Mouse (Mus musculus) forebrain, embryonic 10.5 days (tissue): ENCODE data around the gene Cbfa2t2. TPM values are rescaled to one million over a fixed set of nuclear protein-coding genes. Genes with fewer than 3 reads are reported as not detected.

Experiments used
- DNase-seq: peaks from one replicate; pipeline ENCODE4 v3.0.0-alpha.2; 2017; ENCODE audit warnings: low spot score; ENCODE audit errors: extremely low spot score
- H3K27ac ChIP-seq: fragments of 300-500 bp; sonication (generic); 2 replicates; pipeline ENCODE4 v1.5.1; 2016; ENCODE audit warnings: mild to moderate bottlenecking
- H3K27me3 ChIP-seq: fragments of 300-500 bp; sonication (generic); 2 replicates; pipeline ENCODE4 v1.6.1; 2016; ENCODE audit warnings: mild to moderate bottlenecking; ENCODE audit not compliant: poor library complexity, severe bottlenecking
- H3K36me3 ChIP-seq: fragments of 300-500 bp; sonication (generic); replicated peaks from 2 replicates; pipeline ENCODE4 v1.6.1; 2016; ENCODE audit warnings: mild to moderate bottlenecking, moderate library complexity
- H3K4me1 ChIP-seq: fragments of 300-500 bp; sonication (generic); 2 replicates; pipeline ENCODE4 v1.6.1; 2016
- H3K4me3 ChIP-seq: fragments of 300-500 bp; sonication (generic); 2 replicates; pipeline ENCODE4 v1.5.1; 2016; ENCODE audit warnings: mild to moderate bottlenecking, moderate library complexity
- H3K9me3 ChIP-seq: fragments of 300-500 bp; sonication (generic); 2 replicates; pipeline ENCODE4 v1.6.1; 2016; ENCODE audit warnings: mild to moderate bottlenecking, moderate library complexity
- WGBS: fragments of 180-500 bp; shearing (Covaris S2); methylation state at CpG from one replicate; pipeline ENCODE4 v1.1.7; 2016; 5-methylcytosine and 5-hydroxymethylcytosine counted together
- polyA plus RNA-seq: library from polyadenylated mRNA; unstranded; fragments of >200 nt; fragmentation: Nextera tagmentation; extraction: Ambion mirVana; gene quantifications from 2 replicates; pipeline ENCODE4 v1.2.1, GENCODE M21; 2016

Cbfa2t2 gene
- polyA plus RNA-seq, 1 experiment from 2014 or later, result 59.3 TPM

DNA sequence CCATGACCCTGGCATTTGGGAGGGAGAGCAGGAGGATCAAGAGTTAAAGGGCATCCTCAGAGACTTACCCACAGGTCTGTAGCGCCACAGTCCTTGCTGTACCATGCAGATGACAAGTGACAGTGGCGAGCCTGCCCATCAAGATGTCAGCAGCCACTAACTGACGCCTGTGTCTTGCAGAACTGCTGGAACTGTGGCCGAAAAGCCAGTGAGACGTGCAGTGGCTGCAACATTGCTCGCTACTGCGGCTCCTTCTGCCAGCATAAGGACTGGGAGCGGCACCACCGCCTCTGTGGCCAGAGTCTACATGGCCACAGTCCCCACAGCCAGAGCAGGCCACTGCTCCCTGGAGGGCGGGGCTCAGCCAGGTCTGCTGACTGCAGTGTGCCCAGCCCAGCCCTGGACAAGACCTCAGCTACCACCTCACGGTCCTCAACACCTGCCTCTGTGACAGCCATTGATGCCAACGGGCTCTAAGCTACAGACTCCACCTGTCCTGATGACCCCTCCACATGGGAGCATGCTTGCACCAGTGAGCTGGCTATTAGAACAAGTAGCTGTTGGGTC is 98.5 kb downstream of the Cbfa2t2 start:
- Histone ChIP-seq H3K36me3 (peaks cover 91% of the 10 kb centered on the region), H3K4me3 (no peak overlapping the region), H3K4me1 (peaks cover 19% of the 10 kb centered on the region), H3K27ac (no peak overlapping the region), H3K27me3 (no peaks in the 10 kb centered on the region), H3K9me3 (no peaks in the 10 kb centered on the region)
- no peak for DNase-seq
- 96% methylated on average over 12 of the region's 12 CpGs for WGBS

DNA sequence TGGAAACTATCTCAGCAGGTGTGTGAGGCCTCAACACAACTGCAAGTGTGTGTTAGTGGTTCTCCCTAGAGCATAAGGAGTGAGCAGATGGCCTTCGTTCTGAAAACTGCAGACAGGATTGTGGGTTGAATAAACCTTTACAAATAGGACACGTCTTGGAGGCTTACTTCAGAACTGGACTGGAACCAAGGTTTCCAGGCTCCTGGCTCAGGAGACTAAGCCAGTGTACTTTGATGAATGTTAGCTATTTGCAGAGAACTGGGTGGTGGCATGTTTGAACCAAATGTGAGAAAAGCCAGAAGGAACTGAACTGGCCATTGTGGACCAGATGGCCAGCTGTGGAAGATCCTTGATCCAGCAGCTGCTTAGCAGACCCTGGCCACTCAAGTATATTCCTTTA is 102.0 kb downstream of the Cbfa2t2 start:
- Histone ChIP-seq H3K4me1 (peaks cover 12% of the 10 kb centered on the region), H3K27ac (no peak overlapping the region), H3K36me3 (peaks cover 67% of the 10 kb centered on the region), H3K27me3 (no peaks in the 10 kb centered on the region), H3K4me3 (no peak overlapping the region), H3K9me3 (no peaks in the 10 kb centered on the region; the same call in 1 of the 2 replicates)
- no peak for DNase-seq
- WGBS, result 92% methylated on average over 2 of the region's 2 CpGs

DNA sequence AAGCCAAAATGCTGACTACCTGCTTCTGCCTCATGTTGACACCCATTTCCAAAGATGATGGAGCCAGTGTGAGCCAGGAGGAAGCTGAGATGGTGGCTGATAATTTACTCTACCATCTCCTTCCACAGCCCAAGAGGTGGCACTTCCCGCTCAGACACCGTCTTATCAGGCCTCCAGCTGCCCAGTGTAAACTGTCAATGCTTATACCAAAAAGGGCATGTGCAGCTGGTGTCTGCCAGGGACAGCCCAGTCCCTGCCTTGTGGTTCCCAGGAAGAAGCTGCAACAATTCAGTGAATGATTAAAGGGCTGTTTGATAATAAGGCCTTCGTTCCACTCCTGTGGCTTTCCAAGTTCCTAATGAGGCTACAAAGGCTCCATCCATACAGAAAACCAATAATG is 102.4 kb downstream of the Cbfa2t2 start:
- Histone ChIP-seq H3K27ac (no peak overlapping the region), H3K4me3 (no peak overlapping the region), H3K27me3 (no peaks in the 10 kb centered on the region), H3K4me1 (peaks cover 12% of the 10 kb centered on the region), H3K9me3 (no peaks in the 10 kb centered on the region; the same call in 1 of the 2 replicates), H3K36me3 (peaks cover 63% of the 10 kb centered on the region)
- no peak for DNase-seq
- 84% methylated on average over 3 of the region's 3 CpGs for WGBS

DNA sequence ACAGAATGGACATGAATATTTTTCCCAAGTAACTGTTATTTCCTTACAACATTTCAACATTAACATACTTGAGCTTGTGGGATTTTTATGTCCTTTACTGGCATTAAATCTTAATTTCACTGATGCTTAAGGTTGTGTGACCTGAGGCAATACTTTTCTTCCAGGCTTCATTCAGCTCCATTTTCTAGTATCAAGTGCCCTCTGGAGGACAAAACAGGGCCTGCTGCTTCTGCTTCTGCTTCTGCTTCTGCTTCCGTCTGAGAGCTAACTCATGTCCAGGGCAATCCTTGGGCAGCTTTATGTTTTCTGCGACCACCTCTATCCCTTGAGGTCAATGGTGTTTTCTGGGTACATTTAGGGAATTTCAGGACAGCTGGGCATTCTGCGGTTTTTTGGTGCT is 103.4 kb downstream of the Cbfa2t2 start:
- DNase-seq, result no peak
- Histone ChIP-seq H3K4me1 (peaks cover 12% of the 10 kb centered on the region), H3K9me3 (no peaks in the 10 kb centered on the region; the same call in 1 of the 2 replicates), H3K27me3 (no peaks in the 10 kb centered on the region), H3K36me3 (peaks cover 53% of the 10 kb centered on the region), H3K27ac (no peak overlapping the region), H3K4me3 (no peak overlapping the region)
- 79% methylated on average over 3 of the region's 3 CpGs for WGBS

DNA sequence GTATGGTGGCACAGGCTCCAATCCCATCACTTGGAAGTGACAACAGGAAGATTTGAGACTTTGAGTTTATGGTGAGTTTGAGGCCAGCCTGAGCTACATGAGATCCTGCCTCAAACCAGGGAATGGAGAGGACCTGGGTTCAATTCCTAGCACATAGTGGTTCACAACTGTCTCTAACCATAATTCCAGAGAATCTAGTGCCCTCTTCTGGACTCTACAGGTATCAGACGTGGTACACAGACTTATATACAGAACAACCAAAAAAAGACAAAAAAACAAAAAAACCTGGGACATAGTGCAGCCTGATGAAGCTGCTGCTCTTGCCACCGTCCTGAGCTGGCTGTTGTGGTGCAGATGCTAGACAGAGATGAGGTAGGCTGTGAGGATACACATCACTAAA is 105.3 kb downstream of the Cbfa2t2 start:
- H3K4me1 ChIP-seq, result peaks cover 12% of the 10 kb centered on the region
- 74% methylated on average over 2 of the region's 2 CpGs for WGBS
- peaks cover 38% of the 10 kb centered on the region for H3K36me3 ChIP-seq
- H3K27ac ChIP-seq, result no peak overlapping the region
- H3K4me3 ChIP-seq, result no peak overlapping the region
- H3K9me3 ChIP-seq, result no peaks in the 10 kb centered on the region; the same call in 1 of the 2 replicates
- H3K27me3 ChIP-seq, result no peaks in the 10 kb centered on the region
- no peak for DNase-seq

DNA sequence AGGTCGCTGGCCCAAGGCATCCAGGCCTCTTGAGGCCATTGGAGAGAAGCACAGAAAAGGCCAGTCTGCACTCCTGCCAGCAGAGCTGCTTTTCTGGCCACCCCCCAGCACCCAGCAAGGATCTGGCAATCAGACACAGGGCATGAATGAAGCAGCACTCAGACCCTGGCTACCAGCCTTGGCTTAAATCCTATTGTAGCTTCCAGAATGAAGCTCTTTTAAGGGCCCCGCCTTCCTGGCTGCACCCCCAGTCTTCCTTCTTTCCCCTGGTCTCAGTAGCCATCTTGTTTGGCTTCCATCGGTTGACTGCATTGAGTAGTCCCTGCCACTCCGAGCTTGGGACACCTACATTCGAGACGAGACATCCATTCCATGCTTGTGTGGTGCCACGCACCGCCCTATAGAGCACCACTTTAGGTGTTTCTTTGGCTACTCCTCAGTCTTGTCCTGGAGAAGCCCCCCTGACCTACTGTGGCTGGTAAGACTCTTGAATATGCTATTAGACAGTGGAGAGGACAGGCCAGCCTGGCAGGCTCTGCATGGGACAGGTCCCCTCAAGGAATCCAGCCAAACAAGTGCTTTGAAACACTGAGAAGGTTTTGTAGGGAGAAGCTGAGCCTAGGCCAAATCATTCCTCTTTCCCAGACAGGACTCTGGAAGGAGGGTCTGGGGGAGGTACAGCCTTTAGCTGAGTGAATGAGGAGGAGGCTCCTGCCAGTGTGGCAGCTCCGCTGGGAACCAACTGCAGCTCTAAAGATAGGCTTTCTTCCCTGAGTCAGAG is 107.5 kb downstream of the Cbfa2t2 start:
- H3K36me3 ChIP-seq, result peaks cover 18% of the 10 kb centered on the region
- peaks cover 5% of the 10 kb centered on the region for H3K27me3 ChIP-seq
- H3K27ac ChIP-seq, result no peak overlapping the region
- WGBS, result 88% methylated on average over 9 of the region's 9 CpGs
- no peak for DNase-seq
- no peak overlapping the region for H3K4me3 ChIP-seq
- H3K4me1 ChIP-seq, result peaks cover 10% of the 10 kb centered on the region
- H3K9me3 ChIP-seq, result no peaks in the 10 kb centered on the region; the same call in 1 of the 2 replicates

DNA sequence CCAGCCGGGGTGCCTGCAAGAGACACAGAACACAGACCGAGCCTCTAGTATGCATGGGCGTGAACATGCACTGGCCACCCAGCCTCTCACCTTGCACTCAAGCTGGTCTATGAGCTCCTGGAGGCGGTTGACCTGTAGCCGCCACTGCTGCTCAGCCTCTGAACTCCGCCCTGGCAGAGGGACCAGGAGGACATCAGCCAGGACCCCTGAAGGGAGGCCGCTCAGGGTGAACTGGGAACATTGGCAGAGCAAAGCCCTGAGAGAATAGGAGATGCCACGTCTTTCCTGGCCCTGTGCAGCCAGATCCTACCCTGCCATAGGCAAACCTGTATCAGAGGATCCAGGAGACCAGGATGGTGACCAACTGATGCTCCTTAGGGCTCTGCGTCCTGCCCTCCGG is 110.4 kb downstream of the Cbfa2t2 start, which contains the start of gene 1700003F12Rik:
Gene 1700003F12Rik (plus strand): TSS at position 375 of the 400 bp plus-strand sequence.
- H3K27ac ChIP-seq, result no peak within 1 kb of the TSS
- WGBS, result 93% methylated on average over 10 of the region's 10 CpGs
- H3K36me3 ChIP-seq, result 0 out of 2 replicates have a peak, but pooled peaks cover 3% of the 10 kb centered on the region
- DNase-seq, result no peak
- H3K9me3 ChIP-seq, result no peaks in the 10 kb centered on the region
- H3K27me3 ChIP-seq, result peaks cover 35% of the 10 kb centered on the region
- peaks cover 22% of the 10 kb centered on the region for H3K4me1 ChIP-seq
- H3K4me3 ChIP-seq, result no peak within 1 kb of the TSS

DNA sequence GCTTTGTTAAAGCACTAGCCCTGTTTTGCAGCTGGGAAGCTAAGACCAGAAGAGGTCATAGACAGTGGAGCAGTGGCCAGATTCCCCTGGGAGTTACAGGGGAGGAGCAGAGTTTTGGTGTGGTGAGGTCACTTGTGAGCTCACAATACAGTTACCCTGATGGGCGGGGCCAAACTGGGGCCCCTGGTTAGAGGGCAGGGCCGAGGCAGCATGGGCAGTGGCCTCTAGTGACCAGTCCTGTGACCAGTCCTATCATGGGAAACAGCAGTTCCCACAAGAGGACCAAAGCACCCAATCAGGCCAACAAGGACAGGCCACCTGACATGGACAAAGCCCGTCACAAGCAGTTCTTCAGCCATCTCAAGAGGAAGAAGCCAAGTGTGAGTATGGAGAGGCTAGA is 112.4 kb downstream of the Cbfa2t2 start:
- Histone ChIP-seq H3K36me3 (0 out of 2 replicates have a peak, but pooled peaks cover 3% of the 10 kb centered on the region), H3K4me1 (peaks cover 36% of the 10 kb centered on the region), H3K27ac (0 out of 2 replicates have a peak overlapping the region, but pooled peaks have one; percentile 40), H3K9me3 (no peaks in the 10 kb centered on the region), H3K4me3 (peak overlapping the region; percentile 62), H3K27me3 (peaks cover 54% of the 10 kb centered on the region)
- 31% methylated on average over 3 of the region's 3 CpGs for WGBS
- DNase-seq, result peak; percentile 47

DNA sequence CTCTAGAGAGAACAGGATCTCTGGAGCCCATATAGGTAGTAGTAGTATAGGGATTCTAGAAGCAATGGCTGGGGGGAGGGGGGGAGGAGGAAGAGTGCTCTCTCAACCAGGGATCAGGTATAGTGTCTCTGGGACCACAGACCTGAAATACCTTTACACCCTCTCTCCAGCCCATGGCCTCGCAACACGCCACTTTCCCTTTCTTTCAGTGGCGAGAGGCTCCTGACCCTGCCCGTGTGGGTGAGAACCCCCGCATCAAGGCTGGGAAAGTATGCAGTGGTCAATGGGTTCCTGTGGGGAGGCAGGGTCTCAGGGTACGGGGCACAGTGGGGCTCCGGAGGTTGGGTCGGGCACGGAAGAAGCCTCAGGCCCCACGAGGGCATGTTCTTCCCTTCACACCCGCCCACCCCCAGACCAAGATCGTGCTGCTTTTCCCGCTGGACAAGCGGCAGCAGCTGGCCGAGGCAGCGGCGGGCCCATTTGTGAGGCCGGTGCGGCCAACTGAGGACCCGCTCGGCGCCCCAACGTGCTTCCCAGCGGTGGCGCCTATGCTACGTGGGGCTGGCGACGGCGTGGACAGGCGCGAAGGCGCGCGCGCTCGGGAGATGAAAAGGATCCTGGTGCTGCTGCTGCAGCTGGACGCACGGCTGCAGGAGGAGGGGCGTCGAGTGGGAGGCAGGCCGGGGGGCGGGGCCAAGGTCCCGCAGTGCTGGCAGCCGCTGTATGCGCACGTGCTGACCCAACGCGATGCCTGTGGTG is 113.0 kb downstream of the Cbfa2t2 start:
- 3% methylated on average over 45 of the region's 48 CpGs for WGBS
- Histone ChIP-seq H3K36me3 (0 out of 2 replicates have a peak, but pooled peaks cover 3% of the 10 kb centered on the region), H3K4me1 (peaks cover 36% of the 10 kb centered on the region), H3K27me3 (peaks cover 59% of the 10 kb centered on the region), H3K9me3 (no peaks in the 10 kb centered on the region), H3K4me3 (peak overlapping the region; percentile 62), H3K27ac (peak overlapping the region; percentile 85)
- peak; percentile 80 for DNase-seq

DNA sequence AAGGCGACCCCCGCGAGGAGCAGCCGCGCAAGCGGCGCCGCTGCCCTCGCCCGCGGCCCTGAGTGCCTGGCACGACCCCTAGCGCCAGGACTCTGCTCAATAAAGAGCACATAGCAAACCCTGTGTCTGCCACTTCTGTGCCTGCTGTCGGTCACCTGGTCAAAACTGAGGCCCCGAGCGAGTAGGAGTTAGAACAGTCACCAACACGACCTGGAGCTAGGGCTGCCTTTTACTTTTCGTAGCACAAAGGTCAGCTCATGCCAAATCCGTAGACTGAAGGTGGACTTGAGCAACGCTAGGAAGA is 113.6 kb downstream of the Cbfa2t2 start:
- Histone ChIP-seq H3K9me3 (no peaks in the 10 kb centered on the region), H3K27ac (peak overlapping the region; percentile 85), H3K4me1 (peaks cover 36% of the 10 kb centered on the region), H3K36me3 (0 out of 2 replicates have a peak, but pooled peaks cover 3% of the 10 kb centered on the region), H3K27me3 (peaks cover 65% of the 10 kb centered on the region), H3K4me3 (peak overlapping the region; percentile 62)
- 16% methylated on average over 20 of the region's 20 CpGs for WGBS
- DNase-seq, result no peak

DNA sequence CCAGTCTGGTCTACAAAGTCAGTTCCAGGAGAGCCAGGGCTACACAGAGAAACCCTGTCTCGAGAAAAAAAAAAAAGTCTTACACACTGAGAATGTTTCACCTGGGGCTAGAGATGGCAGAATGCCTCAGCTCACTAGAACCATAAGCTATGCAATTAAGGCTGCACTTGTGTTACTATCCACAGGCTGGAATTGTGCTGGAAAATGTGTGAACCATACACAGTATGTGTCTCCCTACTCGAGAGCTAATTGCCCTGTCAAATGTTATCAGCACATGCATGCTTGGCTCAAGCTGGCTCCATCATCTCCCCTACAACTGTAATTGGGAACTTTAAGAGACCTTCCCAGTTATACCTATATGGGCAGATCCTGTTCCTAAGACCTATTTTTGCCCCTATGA is 114.7 kb downstream of the Cbfa2t2 start:
- 90% methylated on average over 2 of the region's 2 CpGs for WGBS
- H3K27me3 ChIP-seq, result peaks cover 70% of the 10 kb centered on the region

DNA sequence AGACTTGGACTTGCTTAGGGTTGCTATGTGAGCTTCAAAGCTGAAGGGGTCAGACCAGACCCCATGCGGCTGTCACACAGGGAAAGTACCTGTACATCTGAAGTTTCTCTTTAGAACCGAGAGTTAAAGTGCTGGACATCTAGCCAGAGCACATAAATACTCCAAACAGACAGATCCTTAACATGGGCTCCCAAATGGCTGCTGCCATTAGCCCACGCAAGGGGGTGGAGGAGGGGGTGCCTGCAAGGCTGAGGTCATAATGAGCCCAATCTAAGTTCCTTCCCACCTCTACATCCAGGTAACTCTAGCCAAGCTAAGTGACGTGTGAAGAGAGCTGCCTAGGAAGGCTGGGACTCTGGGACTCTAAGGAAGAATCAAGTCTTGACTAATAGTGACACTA is 115.2 kb downstream of the Cbfa2t2 start, which contains the start of gene Actl10:
Gene Actl10 (plus strand): TSS at position 301 of the 400 bp plus-strand sequence.
- H3K27ac ChIP-seq, result peak within 1 kb of the TSS; percentile 32; the same call in 1 of the 2 replicates
- peak within 1 kb of the TSS; percentile 31 for H3K4me3 ChIP-seq

More for the DNA sequence above, 114.7 kb downstream of the Cbfa2t2 start:
- no peak overlapping the region for H3K27ac ChIP-seq
- H3K36me3 ChIP-seq, result 0 out of 2 replicates have a peak, but pooled peaks cover 3% of the 10 kb centered on the region
- peaks cover 41% of the 10 kb centered on the region for H3K4me1 ChIP-seq
- DNase-seq, result no peak
- H3K9me3 ChIP-seq, result no peaks in the 10 kb centered on the region
- no peak overlapping the region for H3K4me3 ChIP-seq

More for the DNA sequence above, 115.2 kb downstream of the Cbfa2t2 start, which contains the start of gene Actl10:
- Histone ChIP-seq H3K9me3 (no peaks in the 10 kb centered on the region), H3K27me3 (peaks cover 70% of the 10 kb centered on the region), H3K36me3 (0 out of 2 replicates have a peak, but pooled peaks cover 2% of the 10 kb centered on the region), H3K4me1 (peaks cover 45% of the 10 kb centered on the region)
- DNase-seq, result no peak
- 83% methylated on average over 4 of the region's 4 CpGs for WGBS
